In the genomic region with DNA sequence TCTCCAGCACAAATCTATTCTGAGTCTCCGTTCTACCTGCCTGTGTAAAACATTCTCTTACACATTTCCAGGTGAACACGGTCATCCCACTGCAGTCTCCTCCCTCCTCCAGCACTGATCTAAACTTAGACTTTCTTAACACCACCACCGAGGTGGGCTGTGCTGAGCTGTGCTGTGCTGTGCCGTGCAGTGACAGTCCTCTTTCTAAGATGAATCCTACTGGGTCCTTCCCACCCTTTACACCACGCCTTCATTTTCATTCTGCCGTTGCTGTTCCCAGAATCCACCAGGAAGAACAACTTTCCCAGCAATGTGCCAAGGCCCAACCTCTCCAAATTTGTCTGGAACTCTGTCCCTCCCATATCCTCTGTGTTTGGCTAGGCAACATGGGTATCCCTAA, we compare ENCODE assay signal across 11 mouse cellular contexts. TPM values are rescaled to one million over a fixed set of nuclear protein-coding genes. Genes with fewer than 3 reads are reported as not detected.
DNase-seq lines count a peak whose midpoint lies in the region; ATAC-seq and TF ChIP-seq lines count a peak whose summit lies in the region.
"Had no signal": no experiment of that assay in that cellular context is flagged by ENCODE, and none has a peak within 500 bp of the region (broad histone marks: within the 10 kb centered on the region; RNA-seq: fewer than 3 reads in every experiment).

No protein-coding gene starts in this region.

- H3K4me1 ChIP-seq in kidney, embryonic 14.5 days (ENCODE audit: control insufficient read depth, insufficient read depth, low read length) = peaks cover 21% of the 10 kb centered on the region
- H3K4me1 ChIP-seq in cortical plate, adult 2 months (ENCODE audit: control insufficient read depth, insufficient read depth, low read length) = peaks cover 3% of the 10 kb centered on the region
- H3K4me1 ChIP-seq in limb, embryonic 12.5 days (replicated peaks) = peaks cover 32% of the 10 kb centered on the region
- H3K4me1 ChIP-seq in midbrain, embryonic 16.5 days (ENCODE audit: control insufficient read depth, insufficient read depth, low read length) = peaks cover 25% of the 10 kb centered on the region

- H3K27ac ChIP-seq in kidney, embryonic 14.5 days (ENCODE audit: low read depth, low read length) = peak overlapping the region; percentile 94
- peak overlapping the region; percentile 98 for H3K27ac ChIP-seq in cortical plate, adult 2 months (ENCODE audit: insufficient read depth, low read length)
- 0 out of 2 replicates have a peak overlapping the region, but pooled peaks have one; percentile 50 for H3K27ac ChIP-seq in limb, embryonic 12.5 days
- H3K27ac ChIP-seq in midbrain, embryonic 16.5 days (ENCODE audit: low read length) = no peak overlapping the region

- DNase-seq in adrenal gland, postnatal 14 days = peak; percentile 7
- no peak for DNase-seq in adrenal gland, postnatal 4 days (ENCODE audit: low spot score in 2 of 2)
- no peak for DNase-seq in kidney, postnatal 14 days
- DNase-seq in cerebellum, postnatal 10 days = no peak
- DNase-seq: lung, postnatal 36 days; spleen, adult 18-20 months had no signal

- H3K36me3 ChIP-seq in kidney, embryonic 14.5 days (ENCODE audit: control insufficient read depth, insufficient read depth, low read length) = peaks cover 19% of the 10 kb centered on the region
- peaks cover 19% of the 10 kb centered on the region for H3K36me3 ChIP-seq in limb, embryonic 12.5 days
- peaks cover 6% of the 10 kb centered on the region; the same call in 1 of the 2 replicates for H3K36me3 ChIP-seq in midbrain, embryonic 16.5 days (ENCODE audit: control insufficient read depth, insufficient read depth, low read length)

- no peak overlapping the region for H3K9ac ChIP-seq in kidney, embryonic 14.5 days (ENCODE audit: low read depth, low read length)
- H3K9ac ChIP-seq in limb, embryonic 12.5 days (replicated peaks) = no peak overlapping the region; the same call in 1 of the 2 replicates
- no peak overlapping the region for H3K9ac ChIP-seq in midbrain, embryonic 16.5 days (ENCODE audit: low read depth, low read length)

- no peaks in the 10 kb centered on the region for H3K9me3 ChIP-seq in kidney, embryonic 14.5 days (ENCODE audit: control insufficient read depth, low read length)
- no peaks in the 10 kb centered on the region for H3K9me3 ChIP-seq in limb, embryonic 12.5 days
- H3K9me3 ChIP-seq in midbrain, embryonic 16.5 days (replicated peaks; ENCODE audit: control insufficient read depth, low read length, poor library complexity, severe bottlenecking) = no peaks in the 10 kb centered on the region

- no peak for TF ChIP-seq CTCF in cortical plate, adult 2 months (IDR thresholded peaks at IDR 0.05; ENCODE audit: extremely low read depth, insufficient read depth, low read length)

- H3K4me2 ChIP-seq in kidney, embryonic 14.5 days (replicated peaks; ENCODE audit: low read depth, low read length) = no peak overlapping the region
- H3K4me2 ChIP-seq in limb, embryonic 12.5 days = no peak overlapping the region
- H3K4me2 ChIP-seq in midbrain, embryonic 16.5 days (ENCODE audit: low read length) = no peak overlapping the region

- 44% methylated on average over 6 of the region's 6 CpGs for WGBS in kidney, embryonic 14.5 days
- WGBS in limb, embryonic 12.5 days = 55% methylated on average over 6 of the region's 6 CpGs
- 76% methylated on average over 6 of the region's 6 CpGs for WGBS in midbrain, embryonic 16.5 days

- TF ChIP-seq POLR2A in cortical plate, adult 2 months (IDR thresholded peaks at IDR 0.05; ENCODE audit: extremely low read depth, insufficient read depth, low read length) = peak; percentile 84

- ATAC-seq in kidney, embryonic 14.5 days (ENCODE audit: low FRiP score, low TSS enrichment) = no peak
- ATAC-seq in limb, embryonic 12.5 days (ENCODE audit: insufficient number of reproducible peaks, insufficient read depth, low FRiP score, low TSS enrichment, low read depth) = no peak
- no peak for ATAC-seq in midbrain, embryonic 16.5 days

- H3K27me3 ChIP-seq in kidney, embryonic 14.5 days (ENCODE audit: control insufficient read depth, insufficient read depth, low read length) = no peaks in the 10 kb centered on the region
- no peaks in the 10 kb centered on the region for H3K27me3 ChIP-seq in limb, embryonic 12.5 days
- no peaks in the 10 kb centered on the region for H3K27me3 ChIP-seq in midbrain, embryonic 16.5 days (ENCODE audit: control insufficient read depth, insufficient read depth, low read depth, low read length)

- no peak overlapping the region for H3K4me3 ChIP-seq in kidney, embryonic 14.5 days (ENCODE audit: low read length)
- H3K4me3 ChIP-seq in cortical plate, adult 2 months (ENCODE audit: insufficient read depth, low read length) = no peak overlapping the region
- H3K4me3 ChIP-seq in limb, embryonic 12.5 days (replicated peaks) = no peak overlapping the region
- no peak overlapping the region for H3K4me3 ChIP-seq in midbrain, embryonic 16.5 days (ENCODE audit: low read depth, low read length)

RNA-seq across cellular contexts. Expression of a gene that starts 1.9 kb away (rescaled TPM):
- 111 and 139 TPM in 2 replicates for total RNA-seq in adrenal gland, postnatal 14 days (2021)
- 100 to 1,000 TPM; 208 to 226 TPM for total RNA-seq in adrenal gland, postnatal 4 days (2021)
- 57.5 and 86.5 TPM in 2 replicates for polyA plus RNA-seq in kidney, embryonic 14.5 days (2014; fragmentation: Nextera tagmentation; extraction: Ambion mirVana)
- 1,153 and 1,156 TPM in 2 replicates for polyA plus RNA-seq in cortical plate, adult 2 months (2012; rRNA removed)
- polyA plus RNA-seq in limb, embryonic 12.5 days (2016; fragmentation: Nextera tagmentation; extraction: Ambion mirVana) = 68.0 and 79.5 TPM in 2 replicates
- polyA plus RNA-seq in midbrain, embryonic 16.5 days (2015; fragmentation: Nextera tagmentation; extraction: Ambion mirVana) = 335 and 438 TPM in 2 replicates

RNA-seq across cellular contexts. Expression of a gene that starts 8.6 kb away (rescaled TPM):
- total RNA-seq in adrenal gland, postnatal 14 days (2021) = 116 and 118 TPM in 2 replicates
- total RNA-seq in adrenal gland, postnatal 4 days (2021) = 100 to 1,000 TPM in 1 of 2 experiments, 10 to 100 TPM in 1; 99.4 to 130 TPM
- polyA plus RNA-seq in kidney, embryonic 14.5 days (2014; fragmentation: Nextera tagmentation; extraction: Ambion mirVana) = 6.1 and 8.9 TPM in 2 replicates
- 48.3 and 57.6 TPM in 2 replicates for polyA plus RNA-seq in cortical plate, adult 2 months (2012; rRNA removed)
- 7.2 and 10.4 TPM in 2 replicates for polyA plus RNA-seq in limb, embryonic 12.5 days (2016; fragmentation: Nextera tagmentation; extraction: Ambion mirVana)
- polyA plus RNA-seq in midbrain, embryonic 16.5 days (2015; fragmentation: Nextera tagmentation; extraction: Ambion mirVana) = 12.4 TPM in 2 replicates

RNA-seq across cellular contexts. Expression of a gene that starts 15.8 kb away (rescaled TPM):
- 12.0 and 12.3 TPM in 2 replicates for total RNA-seq in adrenal gland, postnatal 14 days (2021)
- 10 to 100 TPM; 20.6 TPM for total RNA-seq in adrenal gland, postnatal 4 days (2021)
- polyA plus RNA-seq in kidney, embryonic 14.5 days (2014; fragmentation: Nextera tagmentation; extraction: Ambion mirVana) = 62.2 and 73.8 TPM in 2 replicates
- 20.6 and 21.4 TPM in 2 replicates for polyA plus RNA-seq in cortical plate, adult 2 months (2012; rRNA removed)
- 39.5 and 41.0 TPM in 2 replicates for polyA plus RNA-seq in limb, embryonic 12.5 days (2016; fragmentation: Nextera tagmentation; extraction: Ambion mirVana)
- 41.2 and 44.0 TPM in 2 replicates for polyA plus RNA-seq in midbrain, embryonic 16.5 days (2015; fragmentation: Nextera tagmentation; extraction: Ambion mirVana)

RNA-seq across cellular contexts. Expression of a gene that starts 26.9 kb away (rescaled TPM):
- 19.2 and 20.6 TPM in 2 replicates for total RNA-seq in adrenal gland, postnatal 14 days (2021)
- total RNA-seq in adrenal gland, postnatal 4 days (2021) = 10 to 100 TPM; 24.3 to 26.0 TPM
- 6.6 and 7.5 TPM in 2 replicates for polyA plus RNA-seq in kidney, embryonic 14.5 days (2014; fragmentation: Nextera tagmentation; extraction: Ambion mirVana)
- 32.5 and 34.1 TPM in 2 replicates for polyA plus RNA-seq in cortical plate, adult 2 months (2012; rRNA removed)
- polyA plus RNA-seq in limb, embryonic 12.5 days (2016; fragmentation: Nextera tagmentation; extraction: Ambion mirVana) = 9.2 and 10.0 TPM in 2 replicates
- 15.7 and 20.4 TPM in 2 replicates for polyA plus RNA-seq in midbrain, embryonic 16.5 days (2015; fragmentation: Nextera tagmentation; extraction: Ambion mirVana)

RNA-seq across cellular contexts. Expression of a gene that starts 33.8 kb away (rescaled TPM):
- 0.37 TPM in 1 of 2 replicates, not detected in the other for total RNA-seq in adrenal gland, postnatal 14 days (2021)
- under 1 TPM; 0.51 to 0.59 TPM for total RNA-seq in adrenal gland, postnatal 4 days (2021)
- 0.23 and 0.41 TPM in 2 replicates for polyA plus RNA-seq in kidney, embryonic 14.5 days (2014; fragmentation: Nextera tagmentation; extraction: Ambion mirVana)
- polyA plus RNA-seq in cortical plate, adult 2 months (2012; rRNA removed) = 0.50 and 0.83 TPM in 2 replicates
- polyA plus RNA-seq in limb, embryonic 12.5 days (2016; fragmentation: Nextera tagmentation; extraction: Ambion mirVana) = 0.56 and 0.74 TPM in 2 replicates
- 0.75 and 1.1 TPM in 2 replicates for polyA plus RNA-seq in midbrain, embryonic 16.5 days (2015; fragmentation: Nextera tagmentation; extraction: Ambion mirVana)
- total RNA-seq: liver, adult 2 months had no signal
